Mouse (Mus musculus): ENCODE data around the gene Smarcc1. TPM values are rescaled to one million over a fixed set of nuclear protein-coding genes. Genes with fewer than 3 reads are reported as not detected.

Smarcc1 gene
- total and polyA plus RNA-seq, 2 experiments from 2014 or later: 34.0 to 57.9 TPM

DNA sequence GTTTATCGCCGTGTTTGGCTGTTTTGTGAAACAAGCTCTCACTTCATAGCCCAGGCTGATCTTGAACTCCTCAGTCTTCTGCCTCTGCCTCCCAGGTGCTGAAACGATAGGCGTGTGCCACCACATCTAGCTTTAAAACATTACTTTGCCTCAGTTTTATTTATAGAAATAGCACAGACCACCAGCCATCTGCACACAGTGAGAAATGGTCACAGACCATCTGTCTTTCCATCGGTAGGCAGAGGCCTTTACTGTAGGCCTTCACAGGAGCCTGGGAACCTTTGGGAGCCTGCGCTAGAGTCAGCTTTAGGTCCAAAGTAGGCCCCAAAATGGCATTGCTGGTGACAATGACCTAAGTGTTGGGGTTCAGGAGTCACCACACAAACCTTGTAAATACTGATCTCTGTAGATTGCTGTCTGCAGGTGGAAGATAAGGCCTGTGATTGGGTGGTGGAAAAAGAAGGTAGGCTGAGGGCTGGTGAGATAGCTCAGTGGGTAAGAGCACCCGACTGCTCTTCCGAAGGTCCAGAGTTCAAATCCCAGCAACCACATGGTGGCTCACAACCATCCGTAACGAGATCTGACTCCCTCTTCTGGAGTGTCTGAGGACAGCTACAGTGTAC, 166.7 kb downstream of the Smarcc1 start:
- Histone ChIP-seq H3K4me1 (ENCODE audit: insufficient read depth, low read length) (no peaks in the 10 kb centered on the region), H3K36me3 (ENCODE audit: insufficient read depth, low read length) (no peaks in the 10 kb centered on the region), H3K4me3 (ENCODE audit: low read depth, low read length) (no peak overlapping the region), H3K27ac (ENCODE audit: low read depth, low read length) (no peak overlapping the region), H3K9ac (replicated peaks; ENCODE audit: low read length, poor library complexity, severe bottlenecking) (no peak overlapping the region), H3K27me3 (ENCODE audit: insufficient read depth, low read length) (no peaks in the 10 kb centered on the region), H3K4me2 (ENCODE audit: low read depth, low read length, poor library complexity, severe bottlenecking) (no peak overlapping the region), H3K9me3 (ENCODE audit: low read length) (no peaks in the 10 kb centered on the region)
- DNase-seq (ENCODE audit: low spot score) (no peak), ATAC-seq (ENCODE audit: low FRiP score) (no peak)
- 95% methylated on average over 8 of the region's 10 CpGs for WGBS
- no peak for TF ChIP-seq CTCF (IDR thresholded peaks at IDR 0.05)

DNA sequence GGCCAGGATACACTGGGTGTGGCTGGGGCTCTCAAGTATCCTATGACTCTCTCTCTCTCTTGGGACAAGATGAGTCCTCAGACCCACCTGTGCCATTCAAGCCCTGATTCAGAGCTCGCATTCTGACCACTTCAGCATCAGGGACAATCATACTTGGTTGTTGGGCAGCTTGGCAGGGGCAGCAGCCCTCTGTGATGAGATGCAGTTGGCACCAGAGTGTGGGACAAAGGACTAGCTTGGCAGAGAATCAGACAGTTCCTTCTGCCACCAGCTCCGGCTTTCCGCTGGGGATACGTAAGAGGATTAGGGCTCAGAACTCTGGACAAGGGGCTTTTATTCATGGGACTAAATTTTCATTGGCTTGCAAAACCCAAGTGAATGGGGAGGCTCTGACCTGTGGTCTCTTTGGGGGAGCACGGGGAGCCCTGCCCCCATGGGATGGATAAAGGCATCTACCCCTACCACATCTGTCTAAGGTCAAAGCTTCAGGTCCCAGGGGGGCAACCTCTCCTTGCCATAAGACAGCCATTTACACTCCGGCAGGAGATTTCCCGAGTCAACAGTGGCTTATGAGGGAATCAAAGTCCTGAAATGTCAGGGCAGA, 169.9 kb downstream of the Smarcc1 start:
- H3K4me1 ChIP-seq (ENCODE audit: insufficient read depth, low read length): no peaks in the 10 kb centered on the region
- no peak overlapping the region for H3K9ac ChIP-seq (replicated peaks; ENCODE audit: low read length, poor library complexity, severe bottlenecking)
- H3K4me3 ChIP-seq (ENCODE audit: low read depth, low read length): no peak overlapping the region
- no peaks in the 10 kb centered on the region for H3K27me3 ChIP-seq (ENCODE audit: insufficient read depth, low read length)
- 15% methylated on average over 7 of the region's 7 CpGs for WGBS
- H3K27ac ChIP-seq (ENCODE audit: low read depth, low read length): peak overlapping the region; percentile 74
- peak; percentile 96 for DNase-seq (ENCODE audit: low spot score)
- TF ChIP-seq CTCF (IDR thresholded peaks at IDR 0.05): no peak
- H3K9me3 ChIP-seq (ENCODE audit: low read length): no peaks in the 10 kb centered on the region
- ATAC-seq (ENCODE audit: low FRiP score): peak; percentile 90
- H3K36me3 ChIP-seq (ENCODE audit: insufficient read depth, low read length): no peaks in the 10 kb centered on the region
- no peak overlapping the region for H3K4me2 ChIP-seq (ENCODE audit: low read depth, low read length, poor library complexity, severe bottlenecking)

Small RNA genes lying within 50 kb of the gene (microRNA-seq; reads per million reads assigned to microRNA genes)
- 23.8 reads per million, percentile 30 among the genes with 10 or more reads in this experiment for gene Mir6236 (ENCODE audit: borderline number of aligned reads)

Other genes starting within 250 kb of the Smarcc1 start
- gene Cdc25a, start 242.1 kb upstream of the Smarcc1 start, total RNA-seq (2014; rRNA removed): 7.5 and 11.8 TPM in 2 replicates
- 6.7 and 6.8 TPM in 2 replicates for gene Cdc25a, start 242.1 kb upstream of the Smarcc1 start, polyA plus RNA-seq (2015; fragmentation: Nextera tagmentation; extraction: Ambion mirVana)
- 290 and 293 TPM in 2 replicates for gene Map4, start 186.2 kb upstream of the Smarcc1 start, total RNA-seq (2014; rRNA removed)
- 221 and 225 TPM in 2 replicates for gene Map4, start 186.2 kb upstream of the Smarcc1 start, polyA plus RNA-seq (2015; fragmentation: Nextera tagmentation; extraction: Ambion mirVana)
- gene Dhx30, start 122 bp downstream of the Smarcc1 start, total RNA-seq (2014; rRNA removed): 136 and 145 TPM in 2 replicates
- 129 and 130 TPM in 2 replicates for gene Dhx30, start 122 bp downstream of the Smarcc1 start, polyA plus RNA-seq (2015; fragmentation: Nextera tagmentation; extraction: Ambion mirVana)
- 456 and 504 TPM in 2 replicates for gene Cspg5, start 126.1 kb downstream of the Smarcc1 start, total RNA-seq (2014; rRNA removed)
- gene Cspg5, start 126.1 kb downstream of the Smarcc1 start, polyA plus RNA-seq (2015; fragmentation: Nextera tagmentation; extraction: Ambion mirVana): 325 and 340 TPM in 2 replicates
- gene Elp6, start 187.5 kb downstream of the Smarcc1 start, total RNA-seq (2014; rRNA removed): 28.8 and 35.5 TPM in 2 replicates
- 30.5 and 34.8 TPM in 2 replicates for gene Elp6, start 187.5 kb downstream of the Smarcc1 start, polyA plus RNA-seq (2015; fragmentation: Nextera tagmentation; extraction: Ambion mirVana)
- 146 and 162 TPM in 2 replicates for gene Scap, start 215.6 kb downstream of the Smarcc1 start, total RNA-seq (2014; rRNA removed)
- 56.6 and 59.3 TPM in 2 replicates for gene Scap, start 215.6 kb downstream of the Smarcc1 start, polyA plus RNA-seq (2015; fragmentation: Nextera tagmentation; extraction: Ambion mirVana)